Mouse (Mus musculus) brown adipose tissue, adult 24 weeks (tissue): Measurements from ENCODE around the gene Ace. TPM values are rescaled to one million over a fixed set of nuclear protein-coding genes. Genes with fewer than 3 reads are reported as not detected.
A peak's percentile ranks its signal among the peaks of the same experiment; 100 is the strongest.

Experiments used
- H3K27ac ChIP-seq: fragments of 200-500 bp; replicated peaks from 2 replicates; pipeline ENCODE4 v1.5.1; 2012; ENCODE audit warnings: low read depth, mild to moderate bottlenecking, low read length
- H3K4me1 ChIP-seq: fragments of 200-500 bp; 2 replicates; pipeline ENCODE4 v1.6.1; 2012; ENCODE audit warnings: low read length, mixed read lengths; ENCODE audit not compliant: control insufficient read depth, insufficient read depth, insufficient read length
- H3K4me3 ChIP-seq: fragments of 200-500 bp; 2 replicates; pipeline ENCODE4 v1.5.1; 2012; ENCODE audit warnings: low read depth, mild to moderate bottlenecking, low read length, moderate library complexity; ENCODE audit not compliant: insufficient read depth
- polyA plus RNA-seq: library from polyadenylated mRNA; stranded (reverse); fragments of >200 nt; gene quantifications from 2 replicates; pipeline ENCODE4 v1.2.4, GENCODE M21; 2012; ENCODE audit not compliant: missing spikeins, insufficient read depth, insufficient read length

Ace gene
- polyA plus RNA-seq, result 13.6 and 14.6 TPM in 2 replicates

DNA sequence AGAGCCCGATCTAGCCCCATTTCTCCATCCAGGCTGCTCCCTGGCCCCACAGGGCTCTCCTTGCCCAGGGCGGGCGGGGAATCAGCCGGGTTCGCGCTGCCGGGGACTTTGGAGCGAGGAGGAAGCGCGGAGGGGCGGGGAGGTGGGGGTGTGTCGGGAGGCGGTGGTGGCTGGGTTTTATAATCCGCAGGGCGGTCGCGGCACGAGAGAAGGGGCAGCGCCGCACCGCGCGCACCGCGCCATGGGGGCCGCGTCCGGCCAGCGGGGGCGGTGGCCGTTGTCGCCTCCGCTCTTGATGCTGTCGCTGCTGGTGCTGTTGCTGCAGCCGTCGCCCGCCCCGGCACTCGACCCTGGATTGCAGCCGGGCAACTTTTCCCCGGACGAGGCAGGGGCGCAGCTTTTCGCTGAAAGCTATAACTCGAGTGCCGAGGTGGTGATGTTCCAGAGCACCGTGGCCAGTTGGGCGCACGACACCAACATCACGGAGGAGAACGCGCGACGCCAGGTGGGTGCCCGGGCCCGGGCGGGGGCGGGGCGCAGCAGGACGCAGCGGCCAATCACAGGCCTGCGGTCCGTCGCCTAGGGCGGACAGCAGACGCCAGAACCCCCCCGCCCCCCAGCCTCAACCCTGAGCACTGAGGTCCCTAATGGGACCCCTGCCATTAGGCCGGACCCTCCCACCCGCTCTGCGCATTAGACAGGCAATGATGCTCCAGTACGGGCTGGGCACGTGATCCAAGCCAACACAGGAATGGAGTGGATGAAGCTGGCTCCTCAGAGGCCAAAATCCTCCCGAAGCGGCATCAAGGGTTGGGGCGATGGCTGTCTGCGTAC is at the start of gene Ace:
Gene Ace (plus strand): TSS at position 205 of the 834 bp plus-strand sequence.
- Histone ChIP-seq H3K27ac (no peak within 1 kb of the TSS), H3K4me1 (0 out of 2 replicates have a peak, but pooled peaks cover 2% of the 10 kb centered on the region), H3K4me3 (peak within 1 kb of the TSS; percentile 60)

DNA sequence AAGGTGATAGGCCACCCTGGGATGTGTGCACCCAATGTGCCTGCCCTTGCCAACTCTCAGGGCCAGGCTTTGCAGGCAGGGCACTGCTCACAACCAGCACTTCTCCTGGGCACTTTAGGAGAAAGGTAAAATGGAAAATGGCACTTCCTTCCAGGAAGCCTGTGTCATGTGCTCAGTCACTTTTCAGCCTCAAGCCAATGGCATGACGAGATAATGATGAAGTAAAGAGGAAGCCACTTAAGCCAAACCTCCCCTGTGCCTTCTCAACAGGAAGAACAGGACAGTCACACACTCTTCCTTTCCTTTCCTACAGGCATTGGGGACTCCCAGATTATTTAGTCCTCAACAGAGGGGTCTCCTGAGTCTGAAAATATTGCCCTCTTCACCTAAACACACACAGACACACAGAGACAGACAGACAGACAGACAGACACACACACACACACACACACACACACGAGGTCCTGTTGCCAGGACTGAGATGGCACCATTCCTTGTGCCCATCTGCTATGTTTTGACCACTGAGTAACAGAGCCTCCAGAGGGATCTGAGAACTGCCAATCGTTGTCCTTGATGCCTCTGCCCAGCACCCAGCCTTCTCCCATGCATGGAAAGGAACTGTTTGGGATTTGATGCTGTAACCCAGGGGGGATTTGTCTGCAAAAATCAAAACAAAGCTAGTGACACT is 47.5 kb upstream of the Ace start:
- Histone ChIP-seq H3K4me3 (no peak overlapping the region), H3K4me1 (peaks cover 2% of the 10 kb centered on the region; the same call in 1 of the 2 replicates), H3K27ac (no peak overlapping the region)

DNA sequence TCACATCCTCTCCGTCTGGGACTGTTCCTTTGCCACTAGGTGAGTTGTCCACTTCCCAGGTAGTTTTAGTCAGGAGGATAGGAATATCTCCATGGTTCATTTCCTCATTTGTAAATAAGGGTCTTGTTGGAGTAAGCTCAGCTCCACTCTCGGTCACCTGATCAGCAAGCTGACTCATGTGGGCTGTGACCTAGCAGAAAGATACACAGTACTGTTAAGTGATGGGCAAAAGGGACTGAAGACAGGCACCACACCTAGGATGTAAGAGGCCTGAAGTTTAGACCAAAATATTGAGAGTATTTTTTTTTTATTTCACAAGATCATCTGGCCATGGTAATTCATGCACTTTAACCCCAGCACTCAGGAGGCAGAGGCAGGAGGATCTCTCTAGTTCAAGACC is 46.9 kb upstream of the Ace start:
- Histone ChIP-seq H3K4me3 (no peak overlapping the region), H3K4me1 (peaks cover 2% of the 10 kb centered on the region; the same call in 1 of the 2 replicates)

DNA sequence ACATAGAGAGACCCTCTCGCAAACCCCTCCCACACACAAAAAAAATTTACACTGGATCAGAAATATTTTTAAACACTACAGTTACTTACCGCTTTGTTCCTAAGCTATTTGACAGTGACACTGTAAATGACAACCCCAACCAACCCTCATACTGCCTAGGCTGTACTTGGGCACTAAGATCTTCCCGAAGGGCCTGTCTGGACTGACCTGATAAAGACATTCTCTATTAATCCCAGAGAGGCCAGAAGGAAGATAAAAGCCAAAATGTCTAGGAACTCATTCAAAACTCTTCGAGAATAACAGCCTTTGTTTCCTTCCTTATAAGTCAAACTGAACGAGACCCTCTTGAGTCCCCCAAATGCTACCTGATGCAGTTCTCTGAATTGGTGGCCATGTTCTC is 46.5 kb upstream of the Ace start:
- peaks cover 2% of the 10 kb centered on the region; the same call in 1 of the 2 replicates for H3K4me1 ChIP-seq
- no peak overlapping the region for H3K27ac ChIP-seq
- H3K4me3 ChIP-seq, result no peak overlapping the region

More for the DNA sequence above, 46.9 kb upstream of the Ace start:
- no peak overlapping the region for H3K27ac ChIP-seq

DNA sequence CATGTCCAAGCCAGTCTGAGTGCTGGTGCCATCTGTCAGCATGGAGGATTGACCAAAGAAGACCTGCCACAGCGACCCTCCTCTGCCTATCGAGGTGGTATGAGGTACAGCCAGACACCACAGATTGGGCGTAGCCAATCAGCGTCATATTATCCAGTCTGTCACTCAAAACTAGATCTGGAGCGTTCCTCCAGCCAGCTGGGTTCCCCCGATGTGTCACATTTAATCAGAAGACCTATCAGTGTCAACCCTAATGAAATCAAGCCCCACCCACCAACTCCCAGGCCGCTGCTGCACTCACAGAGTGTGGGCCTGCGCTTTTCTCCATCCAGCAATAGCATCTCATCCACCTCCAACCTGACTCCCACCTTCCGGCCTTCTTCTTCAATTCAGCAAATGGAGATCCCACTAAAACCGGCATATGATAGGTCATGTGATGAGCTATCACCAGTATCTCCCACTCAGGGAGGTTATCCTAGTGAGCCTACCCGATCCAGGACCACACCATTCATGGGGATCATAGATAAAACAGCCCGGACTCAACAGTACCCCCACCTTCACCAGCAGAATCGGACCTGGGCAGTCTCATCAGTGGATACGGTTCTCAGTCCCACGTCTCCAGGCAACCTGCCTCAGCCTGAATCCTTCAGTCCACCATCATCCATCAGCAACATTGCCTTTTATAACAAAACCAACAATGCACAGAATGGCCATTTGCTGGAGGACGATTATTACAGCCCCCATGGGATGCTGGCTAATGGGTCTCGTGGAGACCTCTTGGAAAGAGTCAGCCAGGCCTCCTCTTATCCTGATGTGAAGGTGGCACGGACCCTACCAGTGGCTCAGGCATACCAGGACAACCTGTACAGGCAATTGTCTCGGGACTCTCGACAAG is 44.7 kb upstream of the Ace start:
- H3K4me3 ChIP-seq, result no peak overlapping the region

DNA sequence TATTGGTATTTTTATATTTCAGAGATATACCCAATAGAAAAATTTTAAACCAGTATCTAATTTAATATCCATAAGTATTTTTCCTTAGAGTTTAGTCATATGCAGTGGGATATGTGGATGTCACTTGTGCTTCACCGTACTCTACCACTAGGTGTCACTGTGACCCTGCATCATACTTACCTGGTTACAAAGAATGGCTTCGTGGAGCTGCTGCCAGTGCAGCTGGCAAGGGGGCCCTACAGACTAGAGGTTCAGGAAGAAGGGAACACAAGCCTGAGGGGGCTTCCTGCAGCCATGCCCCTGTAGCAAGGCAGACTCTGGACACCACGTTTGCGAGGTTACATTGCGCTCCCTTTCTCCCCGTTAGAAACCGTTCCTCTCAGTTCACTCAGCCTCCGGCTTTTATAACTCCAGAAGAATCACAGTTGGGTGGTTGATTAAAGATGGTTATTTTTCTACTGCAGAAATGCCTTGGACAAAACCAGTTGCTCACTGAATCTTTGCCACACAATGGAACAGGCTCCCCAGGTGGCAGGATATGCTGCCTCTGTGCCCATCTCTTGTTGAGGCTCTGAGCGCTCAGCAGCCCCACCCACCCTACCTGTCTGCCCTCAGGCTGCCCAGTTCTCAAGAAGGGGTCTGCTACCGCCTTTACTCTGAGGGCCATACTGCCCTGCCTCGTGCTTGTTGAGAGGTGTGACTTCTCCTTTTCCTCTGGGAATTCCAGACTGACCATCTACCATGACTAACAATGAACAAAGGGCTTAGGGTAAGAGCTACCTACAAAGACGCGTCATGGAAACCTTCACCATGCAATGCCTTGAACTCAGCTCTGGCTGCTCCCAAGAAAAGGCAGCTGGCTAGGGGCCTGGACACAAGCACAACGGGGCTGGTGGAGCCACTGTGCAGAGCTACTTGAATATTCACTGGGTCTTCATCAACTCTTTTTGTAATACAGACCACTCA is 40.4 kb upstream of the Ace start:
- Histone ChIP-seq H3K27ac (no peak overlapping the region), H3K4me3 (no peak overlapping the region), H3K4me1 (peaks cover 2% of the 10 kb centered on the region; the same call in 1 of the 2 replicates)

More for the DNA sequence above, 44.7 kb upstream of the Ace start:
- Histone ChIP-seq H3K27ac (no peak overlapping the region), H3K4me1 (peaks cover 2% of the 10 kb centered on the region; the same call in 1 of the 2 replicates)

DNA sequence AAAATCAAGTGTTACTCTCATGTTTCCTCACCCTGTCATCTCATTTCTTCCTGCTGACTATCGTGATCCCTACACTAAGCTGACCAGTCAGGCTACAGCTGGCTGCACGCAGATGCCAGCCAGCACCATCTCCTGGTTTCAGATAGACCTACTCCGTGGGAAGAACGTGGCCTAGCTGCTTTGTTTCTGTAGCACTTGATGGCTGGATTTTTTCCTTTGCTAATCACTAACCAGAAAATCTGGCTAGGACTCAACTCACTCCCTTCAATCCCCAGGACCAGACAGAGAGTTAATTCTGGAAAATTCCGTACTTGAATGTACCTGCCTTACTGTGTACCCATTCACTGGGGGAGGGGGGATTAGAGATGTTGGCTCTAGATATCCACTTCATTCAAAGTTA is 39.6 kb upstream of the Ace start:
- Histone ChIP-seq H3K4me1 (peaks cover 2% of the 10 kb centered on the region; the same call in 1 of the 2 replicates), H3K4me3 (no peak overlapping the region)

DNA sequence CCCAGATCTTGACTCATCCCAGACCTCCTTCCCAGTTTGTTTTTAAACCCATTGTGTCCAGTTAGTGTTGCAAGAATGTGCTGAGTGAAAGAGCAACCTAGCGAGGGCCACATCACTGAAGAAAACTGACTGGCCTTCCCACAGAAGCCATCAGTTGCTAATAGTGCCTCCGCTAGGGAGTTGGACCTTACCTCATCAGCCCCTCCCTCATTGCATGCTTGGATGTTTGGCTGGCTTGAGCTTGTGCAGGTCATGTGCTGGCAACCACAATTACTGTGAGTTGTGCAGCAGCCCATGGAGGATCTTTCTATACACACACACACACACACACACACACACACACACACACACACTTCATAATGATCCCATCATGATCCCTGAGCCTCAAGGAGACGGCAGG is 36.4 kb upstream of the Ace start:
- H3K4me3 ChIP-seq, result no peak overlapping the region
- H3K4me1 ChIP-seq, result peaks cover 12% of the 10 kb centered on the region
- H3K27ac ChIP-seq, result no peak overlapping the region

More for the DNA sequence above, 39.6 kb upstream of the Ace start:
- no peak overlapping the region for H3K27ac ChIP-seq

DNA sequence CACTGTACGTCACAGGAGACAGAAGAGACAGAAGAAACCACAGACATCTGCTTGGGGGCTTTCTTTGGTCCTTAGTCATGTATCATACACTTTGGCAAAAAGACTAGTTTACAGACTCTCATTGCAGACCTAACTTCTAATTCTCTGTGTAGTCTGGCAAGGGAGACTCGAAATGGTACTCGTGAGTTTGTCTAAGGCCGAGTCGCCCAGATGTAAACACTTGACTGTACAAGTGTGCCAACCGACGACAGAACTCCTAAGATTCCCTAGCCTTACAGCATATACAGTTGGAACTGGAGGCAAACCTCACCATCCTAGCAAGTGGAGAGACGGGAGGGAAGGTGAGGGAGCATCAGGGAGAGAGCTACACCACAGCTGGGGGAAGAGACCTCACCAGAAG is 34.0 kb upstream of the Ace start:
- peaks cover 12% of the 10 kb centered on the region for H3K4me1 ChIP-seq
- no peak overlapping the region for H3K27ac ChIP-seq

DNA sequence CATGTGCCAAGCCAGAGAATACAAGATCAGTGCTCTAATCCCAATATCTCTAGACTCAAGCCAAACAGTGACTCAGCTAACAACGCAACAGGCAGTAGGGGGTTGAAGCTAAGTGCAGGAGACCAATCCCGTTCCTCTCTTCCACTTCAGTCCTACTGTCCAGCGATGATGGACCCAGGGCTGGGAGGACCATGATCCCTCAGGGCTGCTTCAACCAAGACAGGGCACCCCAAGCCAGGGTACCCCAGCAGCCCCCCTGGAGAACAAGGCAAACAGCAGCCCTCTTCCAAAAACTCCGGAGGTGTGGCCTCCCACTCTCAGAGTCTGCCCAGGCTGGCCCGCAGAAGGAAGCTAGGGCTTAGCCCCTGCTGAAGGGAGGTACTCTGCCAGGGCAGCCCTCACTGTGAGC is 33.4 kb upstream of the Ace start:
- peak overlapping the region; percentile 45; the same call in 1 of the 2 replicates for H3K27ac ChIP-seq
- H3K4me3 ChIP-seq, result no peak overlapping the region
- H3K4me1 ChIP-seq, result peaks cover 12% of the 10 kb centered on the region

More for the DNA sequence above, 34.0 kb upstream of the Ace start:
- H3K4me3 ChIP-seq, result no peak overlapping the region

DNA sequence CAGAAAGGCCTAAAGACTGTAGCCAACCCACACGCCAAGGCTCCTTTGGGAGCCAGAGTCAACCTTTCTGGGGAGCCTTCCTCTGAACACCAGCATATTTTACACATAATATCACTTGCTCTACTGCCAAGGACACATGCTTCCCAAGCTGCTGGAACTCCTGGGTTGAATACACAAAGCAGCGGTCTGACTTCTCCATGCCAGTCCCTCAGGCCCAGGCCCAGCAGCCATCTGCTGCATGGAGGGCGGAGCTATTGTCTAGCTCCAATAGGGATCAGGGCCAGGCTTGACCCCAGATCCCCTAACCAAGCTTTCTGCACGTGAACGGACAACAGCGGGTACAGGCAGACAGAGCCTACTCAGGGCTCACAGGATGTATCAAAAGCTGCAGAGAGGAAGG is 32.9 kb upstream of the Ace start:
- no peak overlapping the region for H3K4me3 ChIP-seq
- peaks cover 12% of the 10 kb centered on the region for H3K4me1 ChIP-seq
- peak overlapping the region; percentile 7; the same call in 1 of the 2 replicates for H3K27ac ChIP-seq

DNA sequence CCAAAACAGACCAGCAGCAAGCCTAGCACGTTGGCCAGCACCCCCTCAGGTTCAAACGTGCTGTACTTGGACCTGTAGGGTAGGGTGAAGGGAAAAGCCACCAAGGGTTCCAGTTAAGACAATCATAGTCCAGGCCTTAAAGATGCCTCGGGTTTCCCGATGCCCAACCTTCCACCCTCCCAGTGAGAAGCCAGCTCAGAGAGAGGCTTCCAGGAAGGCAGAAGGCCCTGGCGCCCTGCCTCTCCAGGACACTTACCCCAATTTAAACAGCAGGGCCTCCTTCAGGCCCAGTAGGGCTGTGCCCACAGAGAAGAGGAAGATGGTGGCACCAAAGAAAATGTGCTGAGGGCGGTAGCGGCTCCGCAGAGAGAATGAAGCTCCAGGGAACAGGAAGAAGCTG is 32.2 kb upstream of the Ace start:
- Histone ChIP-seq H3K4me1 (peaks cover 12% of the 10 kb centered on the region), H3K27ac (0 out of 2 replicates have a peak overlapping the region, but pooled peaks have one; percentile 7), H3K4me3 (no peak overlapping the region)

DNA sequence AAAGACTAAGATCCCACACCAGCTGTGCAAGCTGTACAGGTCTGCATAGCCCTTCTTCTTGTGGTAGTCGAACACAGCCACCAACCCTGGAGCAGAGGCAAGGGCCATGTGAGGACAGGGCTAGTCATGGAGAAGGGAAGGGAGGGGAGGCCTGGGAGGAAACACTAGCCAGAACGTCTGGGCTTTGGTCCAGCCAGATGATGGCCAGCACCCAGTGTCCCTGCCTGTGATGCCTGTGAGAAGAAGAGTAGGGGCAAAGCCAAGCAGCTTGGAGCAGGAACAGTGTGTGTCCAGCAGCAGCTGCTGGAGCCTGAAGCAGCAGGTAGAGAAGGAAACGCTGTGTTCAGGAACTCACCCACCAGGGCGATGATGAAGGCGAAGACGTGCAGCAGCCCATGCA is 31.5 kb upstream of the Ace start:
- Histone ChIP-seq H3K4me1 (peaks cover 12% of the 10 kb centered on the region), H3K4me3 (no peak overlapping the region), H3K27ac (no peak overlapping the region; the same call in 1 of the 2 replicates)

DNA sequence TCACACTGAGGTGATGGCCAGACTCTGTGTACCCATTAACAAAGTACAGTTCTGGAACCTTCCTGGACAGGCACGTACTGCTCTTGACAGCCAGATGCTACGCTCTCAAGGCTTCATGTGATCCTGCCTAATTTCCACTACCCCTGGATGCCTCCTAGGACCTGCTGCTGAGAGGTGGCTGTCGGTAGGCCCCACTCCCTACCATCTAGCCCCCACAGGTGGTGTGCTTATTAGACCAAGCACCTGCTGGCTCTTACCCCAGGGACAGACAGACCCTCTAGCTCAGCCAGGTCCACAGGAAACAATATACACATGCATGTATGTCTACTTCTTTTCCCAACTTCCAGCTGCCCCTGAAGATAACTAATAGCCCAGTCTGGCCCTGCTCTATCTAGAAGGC is 30.8 kb upstream of the Ace start:
- Histone ChIP-seq H3K4me3 (no peak overlapping the region), H3K4me1 (peaks cover 12% of the 10 kb centered on the region), H3K27ac (no peak overlapping the region)
